Mouse (Mus musculus) lung, postnatal 25 days (tissue): ENCODE measurements at regions not wholly inside any gene's neighbourhood (a gene's known extent, or its start where the extent isn't known, plus 50 kb on each side); places are given as distances from the start of the nearest gene placed in this dataset.

Experiments
- DNase-seq: peaks from one replicate; pipeline ENCODE4 v3.0.0; 2022; ENCODE audit warnings: low spot score

- DNase-seq: peak; percentile 69
These were observed 94.8 kb upstream of the Rap1b start for GRCm38 (mm10) chr10:117940441-117941265.

- DNase-seq: no peak
These were observed 95.4 kb upstream of the Rap1b start for GRCm38 (mm10) chr10:117941266-117941651.

GRCm38 (mm10) chr10:117943702-117944307 lies 98.0 kb upstream of the Rap1b start:
- DNase-seq: no peak

- DNase-seq: no peak
These were observed 101.4 kb upstream of the Rap1b start for GRCm38 (mm10) chr10:117947191-117947590.

GRCm38 (mm10) chr10:117947911-117948310 lies 102.1 kb upstream of the Rap1b start:
- peak; percentile 48 for DNase-seq

GRCm38 (mm10) chr10:117952116-117953025 lies 106.5 kb upstream of the Rap1b start:
- peak; percentile 34 for DNase-seq

GRCm38 (mm10) chr10:117953026-117953711 lies 107.3 kb upstream of the Rap1b start:
- peak; percentile 53 for DNase-seq

GRCm38 (mm10) chr10:117956174-117956950 lies 110.5 kb upstream of the Rap1b start:
- DNase-seq: no peak

GRCm38 (mm10) chr10:117974706-117975105 lies 128.9 kb upstream of the Rap1b start:
- no peak for DNase-seq

GRCm38 (mm10) chr10:117975467-117975866 lies 129.6 kb upstream of the Rap1b start:
- DNase-seq: no peak

- DNase-seq: no peak
These were observed 133.3 kb upstream of the Rap1b start for GRCm38 (mm10) chr10:117979091-117979490.

GRCm38 (mm10) chr10:117982611-117983210 lies 136.9 kb upstream of the Rap1b start:
- DNase-seq: peak; percentile 86

- peak; percentile 41 for DNase-seq
These were observed 137.4 kb upstream of the Rap1b start for GRCm38 (mm10) chr10:117983271-117983670.

GRCm38 (mm10) chr10:117984784-117985602 lies 139.2 kb upstream of the Rap1b start:
- no peak for DNase-seq

- DNase-seq: no peak
These were observed 141.8 kb upstream of the Rap1b start for GRCm38 (mm10) chr10:117987620-117988019.

- DNase-seq: no peak
These were observed 142.2 kb upstream of the Rap1b start for GRCm38 (mm10) chr10:117988076-117988475.

- DNase-seq: no peak
These were observed 145.3 kb upstream of the Rap1b start for GRCm38 (mm10) chr10:117991176-117991575.

- no peak for DNase-seq
These were observed 146.5 kb upstream of the Rap1b start for GRCm38 (mm10) chr10:117992317-117992716.

GRCm38 (mm10) chr10:117993809-117994208 lies 147.8 kb upstream of the Mdm1 start:
- DNase-seq: no peak

- no peak for DNase-seq
These were observed 146.8 kb upstream of the Mdm1 start for GRCm38 (mm10) chr10:117994768-117995167.
